Mouse (Mus musculus): Measurements from ENCODE around the gene 3110082J24Rik.

- TF ChIP-seq CTCF (IDR thresholded peaks at IDR 0.05; ENCODE audit: insufficient read depth, low read length), result no peak
- no peak for TF ChIP-seq POLR2A (IDR thresholded peaks at IDR 0.05; ENCODE audit: borderline replicate concordance, extremely low read depth, low read depth, low read length)
Measured at GRCm38 (mm10) chr5:30094399-30094798, 11.5 kb downstream of the 3110082J24Rik start.
